Mouse (Mus musculus) myocyte (in vitro differentiated cells): ENCODE data around the gene Gm9821. TPM values are rescaled to one million over a fixed set of nuclear protein-coding genes. Genes with fewer than 3 reads are reported as not detected.

Experiments
- H3K27me3 ChIP-seq: one replicate; pipeline ENCODE4 v1.6.1; 2011; ENCODE audit not compliant: control insufficient read depth, insufficient read depth, insufficient read length
- H3K36me3 ChIP-seq: one replicate; pipeline ENCODE4 v1.6.1; 2011; ENCODE audit not compliant: control insufficient read depth, insufficient read depth
- H3K4me2 ChIP-seq: one replicate; pipeline ENCODE4 v1.6.1; 2011; ENCODE audit warnings: low read depth, control low read depth
- H3K4me3 ChIP-seq: one replicate; pipeline ENCODE4 v1.5.1; 2011; ENCODE audit warnings: mild to moderate bottlenecking, control low read depth, moderate library complexity
- H3K79me2 ChIP-seq: one replicate; pipeline ENCODE4 v1.6.1; 2011; ENCODE audit not compliant: control insufficient read depth, insufficient read depth
- H3ac ChIP-seq: one replicate; pipeline ENCODE4 v1.6.1; 2011; ENCODE audit not compliant: control insufficient read depth, insufficient read length
- CEBPB ChIP-seq: IDR thresholded peaks from 2 replicates; pipeline ENCODE4 v1.6.1; 2011; ENCODE audit warnings: mild to moderate bottlenecking, moderate library complexity; ENCODE audit not compliant: poor library complexity, insufficient read depth, severe bottlenecking
- E2F4 ChIP-seq: IDR thresholded peaks from one replicate; pipeline ENCODE4 v1.6.1; 2011; ENCODE audit warnings: mild to moderate bottlenecking, control low read depth, moderate library complexity; ENCODE audit not compliant: insufficient read depth
- MAX ChIP-seq: IDR thresholded peaks from one replicate; pipeline ENCODE4 v1.6.1; 2011; ENCODE audit warnings: low read depth, mild to moderate bottlenecking, control low read depth
- MYOD1 ChIP-seq, 3 experiments: IDR thresholded peaks; one replicate each; pipeline ENCODE4 v1.6.1; 2011; ENCODE audit warnings: control low read depth in 2 of 3, low read depth in 2 of 3, mild to moderate bottlenecking in 2 of 3, moderate library complexity in 1 of 3; ENCODE audit not compliant: insufficient read length in 2 of 3, control insufficient read depth in 1 of 3
- MYOG ChIP-seq, 3 experiments: IDR thresholded peaks; one replicate each; pipeline ENCODE4 v1.6.1; 2011; ENCODE audit warnings: control low read depth in 2 of 3, low read depth in 2 of 3, mild to moderate bottlenecking in 2 of 3; ENCODE audit not compliant: insufficient read length in 2 of 3, control insufficient read depth in 1 of 3, insufficient read depth in 1 of 3
- POLR2A ChIP-seq: IDR thresholded peaks from one replicate; pipeline ENCODE4 v1.6.1; 2011; ENCODE audit warnings: low read depth, mild to moderate bottlenecking, control low read depth, moderate library complexity; ENCODE audit not compliant: insufficient read length
- POLR2AphosphoS2 ChIP-seq: IDR thresholded peaks from one replicate; pipeline ENCODE4 v1.6.1; 2011; ENCODE audit warnings: low read depth, control low read depth; ENCODE audit not compliant: insufficient read length
- REST ChIP-seq: IDR thresholded peaks from one replicate; pipeline ENCODE4 v1.6.1; 2011; ENCODE audit warnings: mild to moderate bottlenecking, control low read depth, moderate library complexity; ENCODE audit not compliant: insufficient read depth, insufficient read length
- SRF ChIP-seq: IDR thresholded peaks from one replicate; pipeline ENCODE4 v1.6.1; 2011; ENCODE audit warnings: low read depth; ENCODE audit not compliant: control insufficient read depth, insufficient read length
- TCF12 ChIP-seq: IDR thresholded peaks from one replicate; pipeline ENCODE4 v1.6.1; 2011; ENCODE audit warnings: mild to moderate bottlenecking, control low read depth; ENCODE audit not compliant: poor library complexity, insufficient read depth, severe bottlenecking
- TCF3 ChIP-seq: IDR thresholded peaks from one replicate; pipeline ENCODE4 v1.6.1; 2011; ENCODE audit warnings: low read depth, control low read depth; ENCODE audit not compliant: insufficient read length
- USF1 ChIP-seq: IDR thresholded peaks from one replicate; pipeline ENCODE4 v1.6.1; 2011; ENCODE audit warnings: low read depth, mild to moderate bottlenecking, control low read depth, moderate library complexity
- polyA plus RNA-seq: library from polyadenylated mRNA; unstranded; fragments of >200 nt; fragmentation: generic; extraction: Trizol; gene quantifications from one replicate; pipeline ENCODE4 v1.2.1, GENCODE M21; 2012; ENCODE audit warnings: missing spikeins

Gene Gm9821
- polyA plus RNA-seq, 1 experiment: 4.7 TPM

DNA sequence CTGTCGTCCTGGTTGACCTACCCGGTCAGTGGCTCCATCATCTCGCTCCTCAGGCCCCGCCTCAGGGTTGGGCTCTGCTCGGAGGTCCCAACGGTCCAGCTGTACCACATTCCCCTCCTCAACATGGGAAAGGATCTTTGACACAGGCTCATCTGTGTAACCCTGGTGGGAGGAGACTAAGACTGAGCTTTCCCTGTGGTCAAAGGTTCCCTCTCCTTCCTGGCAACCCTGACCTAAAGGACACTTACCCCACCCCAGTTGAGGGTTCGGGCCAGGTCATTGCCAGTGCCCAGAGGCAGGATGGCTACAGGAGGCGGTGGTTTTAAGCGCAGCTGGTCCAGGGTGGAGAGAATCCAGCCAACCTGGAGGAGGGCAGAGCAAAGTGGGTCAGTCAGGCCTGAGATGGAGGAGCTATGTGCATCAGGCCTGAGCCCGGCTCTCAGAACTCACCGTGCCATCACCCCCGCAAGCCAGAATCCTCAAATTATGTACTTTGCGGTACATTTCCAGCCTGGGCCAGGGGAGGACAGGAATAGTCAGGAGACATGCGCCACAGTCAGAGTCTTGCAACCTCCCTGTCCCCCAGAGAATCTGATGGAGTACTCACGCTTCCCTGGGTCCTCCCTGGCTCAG, 6.1 kb upstream of the Gm9821 start:
- Histone ChIP-seq H3K4me3 (no peak overlapping the region), H3K36me3 (peaks cover 20% of the 10 kb centered on the region), H3K79me2 (no peaks in the 10 kb centered on the region), H3ac (no peak overlapping the region), H3K4me2 (no peak overlapping the region), H3K27me3 (no peaks in the 10 kb centered on the region)
- TF ChIP-seq USF1 (no peak), E2F4 (no peak), TCF12 (no peak), POLR2AphosphoS2 (no peak), POLR2A (no peak), MYOD1 (IDR thresholded peaks at IDR 0.05; ENCODE audit: control insufficient read depth in 1 of 3, insufficient read length in 2 of 3, low read depth in 2 of 3) (no peak), MAX (no peak), MYOG (IDR thresholded peaks at IDR 0.05; ENCODE audit: control insufficient read depth in 1 of 3, insufficient read depth in 1 of 3, insufficient read length in 2 of 3, low read depth in 2 of 3) (no peak), CEBPB (no peak), REST (no peak), TCF3 (no peak), SRF (no peak)

GRCm38 (mm10) chr2:91942356-91942755, 3.1 kb upstream of the Gm9821 start:
- Histone ChIP-seq H3K36me3 (peaks cover 15% of the 10 kb centered on the region), H3ac (no peak overlapping the region), H3K4me3 (no peak overlapping the region), H3K27me3 (no peaks in the 10 kb centered on the region), H3K79me2 (peaks cover 16% of the 10 kb centered on the region), H3K4me2 (no peak overlapping the region)
- TF ChIP-seq TCF3 (no peak), MAX (no peak), POLR2AphosphoS2 (no peak), USF1 (no peak), CEBPB (no peak), MYOD1 (IDR thresholded peaks at IDR 0.05; ENCODE audit: control insufficient read depth in 1 of 3, insufficient read length in 2 of 3, low read depth in 2 of 3) (no peak), POLR2A (no peak), E2F4 (no peak), MYOG (IDR thresholded peaks at IDR 0.05; ENCODE audit: control insufficient read depth in 1 of 3, insufficient read depth in 1 of 3, insufficient read length in 2 of 3, low read depth in 2 of 3) (no peak), REST (no peak), TCF12 (no peak), SRF (no peak)

- TF ChIP-seq CEBPB (no peak), MYOD1 (IDR thresholded peaks at IDR 0.05; ENCODE audit: control insufficient read depth in 1 of 3, insufficient read length in 2 of 3, low read depth in 2 of 3) (peak in 1 of 3 experiments; percentile 56), SRF (peak; percentile 37), MYOG (IDR thresholded peaks at IDR 0.05; ENCODE audit: control insufficient read depth in 1 of 3, insufficient read depth in 1 of 3, insufficient read length in 2 of 3, low read depth in 2 of 3) (peak in 1 of 3 experiments; percentile 25), TCF12 (no peak), POLR2AphosphoS2 (peak; percentile 18)
- Histone ChIP-seq H3K4me2 (peak overlapping the region; percentile 10), H3K4me3 (no peak overlapping the region), H3ac (no peak overlapping the region), H3K27me3 (no peaks in the 10 kb centered on the region), H3K36me3 (peaks cover 8% of the 10 kb centered on the region), H3K79me2 (peaks cover 16% of the 10 kb centered on the region)
These were observed 1.1 kb upstream of the Gm9821 start for GRCm38 (mm10) chr2:91944170-91944950.

DNA sequence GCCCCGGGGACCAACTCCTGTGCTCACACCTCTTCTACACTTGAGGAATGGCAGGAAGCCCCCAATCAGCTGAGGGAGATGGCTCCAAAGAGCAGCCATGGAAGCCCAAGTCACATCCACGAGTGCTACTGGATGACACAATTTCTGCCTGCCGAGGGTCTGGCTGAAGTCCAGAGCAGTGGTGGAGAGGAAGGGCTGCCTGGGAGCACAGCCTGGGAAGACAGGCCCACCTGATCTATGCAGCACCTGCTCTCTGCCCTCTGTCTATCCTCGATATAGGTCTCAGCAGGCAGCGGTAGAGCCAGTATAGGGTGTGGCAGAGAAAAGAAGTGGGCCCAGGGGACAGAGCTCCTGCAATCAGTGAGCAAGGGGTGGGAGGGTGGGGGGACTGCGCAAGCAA, 1.3 kb downstream of the Gm9821 start:
- peak overlapping the region; percentile 19 for H3K4me3 ChIP-seq

More for the DNA sequence above, 1.3 kb downstream of the Gm9821 start:
- Histone ChIP-seq H3K79me2 (peaks cover 18% of the 10 kb centered on the region), H3K27me3 (no peaks in the 10 kb centered on the region), H3K36me3 (peaks cover 4% of the 10 kb centered on the region), H3K4me2 (peak overlapping the region; percentile 73), H3ac (no peak overlapping the region)
- TF ChIP-seq MAX (no peak), MYOD1 (IDR thresholded peaks at IDR 0.05; ENCODE audit: control insufficient read depth in 1 of 3, insufficient read length in 2 of 3, low read depth in 2 of 3) (peak in 2 of 3 experiments; percentile 47 to 82), MYOG (IDR thresholded peaks at IDR 0.05; ENCODE audit: control insufficient read depth in 1 of 3, insufficient read depth in 1 of 3, insufficient read length in 2 of 3, low read depth in 2 of 3) (peak in 1 of 3 experiments; percentile 77)
